Mouse (Mus musculus): ENCODE measurements at regions not wholly inside any gene's neighbourhood (a gene's known extent, or its start where the extent isn't known, plus 50 kb on each side); places are given as distances from the start of the nearest gene placed in this dataset.

DNA sequence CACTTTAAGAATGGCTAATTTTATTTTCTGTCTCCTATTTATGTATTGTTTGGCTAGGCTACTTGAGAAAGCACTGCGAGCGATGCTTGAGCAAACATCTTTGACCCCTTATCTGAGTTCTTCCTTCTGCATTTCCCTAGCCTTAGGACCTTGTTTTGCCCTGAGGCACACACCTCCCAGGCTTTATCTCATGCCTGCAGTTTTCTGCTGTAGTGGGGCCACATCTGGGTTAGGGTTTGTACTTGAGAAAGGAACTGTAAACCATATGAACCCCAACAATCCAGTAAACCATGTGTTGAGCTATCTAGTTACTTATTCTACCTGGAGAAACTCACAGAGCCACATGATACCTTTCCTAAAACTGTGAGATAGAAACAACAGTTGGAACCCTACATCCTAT, 204.7 kb downstream of the Irx2 start:
- in situ Hi-C loops (cut with MboI; ENCODE audit: low pct_ligation_motif_present, low pct_unique_long_range_greater_than_20kb, low sequenced_read_pairs) (no loop called here), dilution Hi-C loops (cut with MboI; ENCODE audit: extremely low pct_ligation_motif_present, extremely low pct_unique_long_range_greater_than_20kb, low sequenced_read_pairs) (no loop called here)
- DNase-seq (ENCODE audit: extremely low read depth), result no peak

GRCm38 (mm10) chr13:72837016-72837415, 208.4 kb downstream of the Irx2 start:
- in situ Hi-C loops (cut with MboI; ENCODE audit: low pct_ligation_motif_present, low pct_unique_long_range_greater_than_20kb, low sequenced_read_pairs), result no loop called here
- Histone ChIP-seq H3K9ac (ENCODE audit: insufficient read depth, low read depth) (no peak overlapping the region), H3K4me3 (replicated peaks in 1 of 3; ENCODE audit: low read depth in 2 of 3, low read length in 2 of 3, poor library complexity in 1 of 3) (peak overlapping the region in 1 of 3 experiments; percentile 2), H3K4me2 (ENCODE audit: insufficient read depth, low read depth, poor library complexity, severe bottlenecking) (no peak overlapping the region), H3K4me1 (ENCODE audit: control insufficient read depth in 1 of 2, insufficient read depth in 2 of 2) (no peaks in the 10 kb centered on the region), H3K27me3 (replicated peaks) (no peaks in the 10 kb centered on the region), H3K79me2 (replicated peaks; ENCODE audit: control insufficient read depth, extremely low read depth, insufficient read depth, poor library complexity, severe bottlenecking) (no peaks in the 10 kb centered on the region), H3K9me3 (replicated peaks; ENCODE audit: low read length) (peaks cover 83% of the 10 kb centered on the region), H3K36me3 (replicated peaks in 1 of 2; ENCODE audit: control insufficient read depth in 1 of 2, insufficient read depth in 1 of 2, low read length in 1 of 2) (no peaks in the 10 kb centered on the region), H3K27ac (ENCODE audit: insufficient read depth, low read depth) (no peak overlapping the region)
- DNase-seq (ENCODE audit: extremely low read depth), result no peak
- dilution Hi-C loops (cut with MboI; ENCODE audit: extremely low pct_ligation_motif_present, extremely low pct_unique_long_range_greater_than_20kb, low sequenced_read_pairs), result no loop called here
- TF ChIP-seq MEF2A (IDR thresholded peaks at IDR 0.05; ENCODE audit: borderline replicate concordance, low read depth, low read length), result no peak
- no peak for TF ChIP-seq NELFE (IDR thresholded peaks at IDR 0.05; ENCODE audit: low read depth, low read length)
- no peak for TF ChIP-seq MAZ (IDR thresholded peaks at IDR 0.05; ENCODE audit: low read depth, low read length)
- TF ChIP-seq ETS1 (conservative IDR thresholded peaks at IDR 0.05; ENCODE audit: low read depth, low read length), result no peak
- no peak for TF ChIP-seq USF1 (IDR thresholded peaks at IDR 0.05; ENCODE audit: low read depth, low read length)
- no peak for TF ChIP-seq SIN3A (IDR thresholded peaks at IDR 0.05; ENCODE audit: low read length)
- TF ChIP-seq ZNF384 (IDR thresholded peaks at IDR 0.05; ENCODE audit: low read depth, low read length), result no peak

More for the DNA sequence above, 204.7 kb downstream of the Irx2 start:
- Histone ChIP-seq H3K79me2 (replicated peaks; ENCODE audit: control insufficient read depth, extremely low read depth, insufficient read depth, poor library complexity, severe bottlenecking) (no peaks in the 10 kb centered on the region), H3K27ac (ENCODE audit: insufficient read depth, low read depth) (no peak overlapping the region), H3K4me1 (ENCODE audit: control insufficient read depth in 1 of 2, insufficient read depth in 2 of 2) (no peaks in the 10 kb centered on the region), H3K36me3 (replicated peaks in 1 of 2; ENCODE audit: control insufficient read depth in 1 of 2, insufficient read depth in 1 of 2, low read length in 1 of 2) (no peaks in the 10 kb centered on the region), H3K9me3 (replicated peaks; ENCODE audit: low read length) (peaks cover 86% of the 10 kb centered on the region), H3K27me3 (replicated peaks) (no peaks in the 10 kb centered on the region), H3K4me2 (ENCODE audit: insufficient read depth, low read depth, poor library complexity, severe bottlenecking) (no peak overlapping the region), H3K4me3 (replicated peaks in 1 of 3; ENCODE audit: low read depth in 2 of 3, low read length in 2 of 3, poor library complexity in 1 of 3) (no peak overlapping the region), H3K9ac (ENCODE audit: insufficient read depth, low read depth) (no peak overlapping the region)
- TF ChIP-seq ZC3H11A (IDR thresholded peaks at IDR 0.05; ENCODE audit: low read depth, low read length) (no peak), IRF4 (IDR thresholded peaks at IDR 0.05; ENCODE audit: low read depth, low read length) (no peak), CHD2 (IDR thresholded peaks at IDR 0.05; ENCODE audit: low read length) (no peak), KAT2A (IDR thresholded peaks at IDR 0.05; ENCODE audit: insufficient replicate concordance, low read length) (no peak), GABPA (IDR thresholded peaks at IDR 0.05; ENCODE audit: insufficient replicate concordance, low read depth, low read length) (no peak), ETS1 (conservative IDR thresholded peaks at IDR 0.05; ENCODE audit: low read depth, low read length) (no peak), TBP (conservative IDR thresholded peaks at IDR 0.05; ENCODE audit: low read depth, low read length) (no peak), ZMIZ1 (IDR thresholded peaks at IDR 0.05; ENCODE audit: low read depth, low read length) (no peak), NRF1 (IDR thresholded peaks at IDR 0.05; ENCODE audit: low read depth, low read length) (no peak), USF2 (conservative IDR thresholded peaks at IDR 0.05; ENCODE audit: low read depth, low read length) (no peak), POLR2AphosphoS2 (IDR thresholded peaks at IDR 0.05; ENCODE audit: low read depth, low read length) (no peak), USF1 (IDR thresholded peaks at IDR 0.05; ENCODE audit: low read depth, low read length) (no peak), ELF1 (IDR thresholded peaks at IDR 0.05; ENCODE audit: low read depth, low read length) (no peak), RCOR1 (conservative IDR thresholded peaks at IDR 0.05; ENCODE audit: low read depth, low read length) (no peak), CTCF (conservative IDR thresholded peaks at IDR 0.05 in 1 of 2, IDR thresholded peaks at IDR 0.05 in 1 of 2; ENCODE audit: low read depth in 2 of 2, low read length in 2 of 2) (no peak), TCF12 (IDR thresholded peaks at IDR 0.05; ENCODE audit: low read depth, low read length) (no peak), HCFC1 (IDR thresholded peaks at IDR 0.05; ENCODE audit: low read depth, low read length) (no peak), E2F4 (IDR thresholded peaks at IDR 0.05; ENCODE audit: insufficient replicate concordance, low read depth, low read length) (no peak), MXI1 (IDR thresholded peaks at IDR 0.05; ENCODE audit: low read depth, low read length) (no peak), POLR2A (IDR thresholded peaks at IDR 0.05; ENCODE audit: low read depth, low read length) (no peak)

Data from CH12.LX (cell line).